Mouse (Mus musculus): ENCODE data around the gene Smap2.
"Not testable (repeated sequence)": the region's sequence is repeated elsewhere in the genome, so short reads cannot be mapped to it uniquely, and the experiment has no call there.

Gene Smap2

DNA sequence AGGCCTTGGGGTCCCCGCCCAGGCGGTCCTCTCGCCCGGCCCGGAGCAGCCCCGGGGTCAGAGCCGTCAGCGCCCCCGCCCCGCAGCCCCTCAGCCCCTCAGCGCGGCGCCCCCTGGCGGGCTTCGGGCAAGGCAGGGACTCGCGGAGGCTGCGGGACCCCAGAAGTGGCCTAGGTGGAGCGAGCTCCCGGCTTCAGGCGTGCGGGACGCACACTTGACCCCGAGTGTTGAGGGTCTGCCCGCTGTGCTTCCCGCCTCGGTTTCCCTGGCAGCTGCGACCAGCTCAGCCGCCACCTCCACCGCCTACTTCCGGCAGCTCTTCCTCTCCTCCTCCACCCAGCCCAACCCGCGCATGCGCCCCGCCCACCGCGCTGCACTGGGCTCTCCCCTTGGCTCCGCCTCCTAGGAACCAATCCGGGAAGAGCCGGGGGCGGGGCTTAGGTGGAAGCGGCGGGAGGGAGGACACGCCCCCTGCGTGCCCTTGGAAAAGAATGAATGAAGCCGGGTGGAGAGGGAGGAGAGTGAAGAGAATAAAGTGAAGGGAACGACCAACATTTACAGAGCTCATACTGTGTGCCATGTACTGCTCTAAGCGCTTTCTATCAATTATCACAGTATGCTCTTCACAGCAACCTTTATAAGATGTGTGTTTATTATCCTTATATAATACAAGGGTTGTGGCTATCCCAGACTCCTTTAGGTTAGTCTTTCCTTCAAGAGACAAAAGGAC is at the start of gene Smap2:
Smap2 (minus strand) TSS at position 320 of the 730 bp plus-strand sequence.
- DNase-seq = peak; percentile 100

DNA sequence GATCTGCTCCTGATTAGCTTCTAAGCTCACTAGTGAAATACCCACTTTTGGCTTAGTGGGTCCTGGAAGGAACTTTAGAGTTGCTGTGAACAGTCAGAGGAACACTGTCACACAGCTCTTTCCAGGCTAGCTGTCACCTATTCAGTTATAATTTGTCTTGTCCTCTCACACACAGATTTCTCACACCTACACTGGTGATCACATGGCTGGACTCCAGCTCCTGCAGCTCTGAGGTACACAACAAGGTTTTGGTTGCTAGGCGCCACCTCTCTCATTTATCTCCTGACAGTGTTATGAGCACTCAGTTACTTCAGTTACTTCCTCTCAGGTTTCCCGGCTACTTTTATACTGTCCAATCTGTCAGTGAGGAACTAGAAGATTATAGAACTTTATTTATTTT is 48.3 kb upstream of the Smap2 start:
- no peak for DNase-seq

DNA sequence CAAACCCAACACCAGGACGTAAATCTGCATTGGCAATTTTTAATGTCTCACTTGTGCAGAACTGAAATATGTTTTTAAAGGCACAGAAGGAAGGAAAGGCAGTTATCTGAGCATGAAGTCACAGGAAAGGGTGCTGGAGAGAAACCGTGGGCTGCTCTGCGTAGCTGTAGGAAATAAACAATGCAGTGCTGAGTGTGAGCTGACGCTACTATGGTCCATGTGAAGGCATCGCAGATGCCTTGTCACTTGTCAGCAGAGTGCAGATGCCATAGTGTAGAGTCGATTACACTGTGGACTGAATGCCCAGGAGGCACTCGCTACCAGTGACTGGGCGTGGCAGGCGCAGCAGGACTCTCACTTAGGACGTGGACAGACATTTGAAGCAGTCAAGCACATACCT is 42.2 kb upstream of the Smap2 start:
- not testable (repeated sequence) for DNase-seq

DNA sequence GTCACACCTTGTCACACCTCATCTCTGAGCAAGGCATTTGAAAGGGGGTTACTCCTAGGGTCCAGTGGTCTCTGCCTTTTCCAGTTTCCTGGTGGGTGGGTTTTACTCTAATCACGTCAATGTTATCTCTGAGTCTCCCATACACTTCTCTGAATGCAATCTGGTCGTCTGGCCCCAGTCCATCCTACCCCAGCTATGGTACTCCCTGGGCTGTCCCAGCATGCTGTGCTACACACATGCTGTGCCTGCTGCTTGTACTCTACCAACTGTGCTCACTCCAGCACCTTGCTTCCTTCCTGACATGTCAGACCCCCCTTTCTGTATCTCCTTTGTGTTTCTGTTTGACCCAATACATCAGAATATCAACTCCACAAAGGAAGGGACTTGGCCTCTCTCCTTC is 40.0 kb upstream of the Smap2 start:
- DNase-seq = no peak

GRCm38 (mm10) chr4:121056342-121056741 is 39.3 kb upstream of the Smap2 start:
- no peak for DNase-seq

- DNase-seq = no peak
Observed at GRCm38 (mm10) chr4:121052454-121053323, 35.6 kb upstream of the Smap2 start.

- no peak for DNase-seq
Observed at GRCm38 (mm10) chr4:121051863-121052262, 34.8 kb upstream of the Smap2 start.

GRCm38 (mm10) chr4:121042946-121043345 is 25.9 kb upstream of the Smap2 start:
- DNase-seq = no peak

GRCm38 (mm10) chr4:121042472-121042871 is 25.4 kb upstream of the Smap2 start:
- DNase-seq = no peak

DNA sequence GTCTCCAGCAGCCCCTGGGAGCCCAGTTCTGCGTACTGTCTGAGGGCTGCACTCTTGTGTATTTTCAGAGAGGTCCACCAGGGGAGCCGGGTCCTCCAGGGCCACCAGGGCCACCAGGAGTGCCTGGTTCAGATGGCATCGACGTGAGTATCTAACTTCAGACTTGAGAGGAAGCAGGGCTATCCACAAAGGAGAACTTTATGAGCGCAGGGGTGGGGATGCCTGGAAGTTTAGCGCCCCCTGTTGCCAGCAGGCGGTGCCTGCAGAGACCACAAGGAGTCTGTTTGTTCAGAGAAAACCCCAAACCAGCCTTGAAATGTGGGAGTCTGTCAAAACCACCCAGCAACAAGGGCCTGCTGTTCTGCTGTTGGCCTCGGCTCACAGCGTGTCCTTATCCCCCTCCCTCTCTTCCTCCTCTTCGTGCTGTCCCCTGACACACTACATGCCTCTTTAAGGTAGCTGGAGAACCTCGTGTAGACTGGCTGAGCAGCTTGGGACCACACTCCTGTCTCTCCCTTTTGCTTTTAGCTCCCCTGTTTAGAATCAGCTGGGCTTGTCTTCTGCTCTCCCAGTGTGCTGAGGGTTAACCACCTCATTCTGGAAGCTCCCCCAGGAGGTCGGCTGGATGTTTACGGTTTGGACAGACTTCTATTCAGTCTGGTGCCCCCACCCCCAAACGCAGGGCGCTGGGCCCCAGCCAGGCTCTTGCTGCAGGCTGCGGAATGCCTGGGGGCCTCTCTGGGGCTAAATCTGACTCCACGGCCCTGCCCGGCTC is 24.0 kb upstream of the Smap2 start:
- peak; percentile 77 for DNase-seq

GRCm38 (mm10) chr4:121040323-121040722 is 23.3 kb upstream of the Smap2 start:
- DNase-seq = no peak

DNA sequence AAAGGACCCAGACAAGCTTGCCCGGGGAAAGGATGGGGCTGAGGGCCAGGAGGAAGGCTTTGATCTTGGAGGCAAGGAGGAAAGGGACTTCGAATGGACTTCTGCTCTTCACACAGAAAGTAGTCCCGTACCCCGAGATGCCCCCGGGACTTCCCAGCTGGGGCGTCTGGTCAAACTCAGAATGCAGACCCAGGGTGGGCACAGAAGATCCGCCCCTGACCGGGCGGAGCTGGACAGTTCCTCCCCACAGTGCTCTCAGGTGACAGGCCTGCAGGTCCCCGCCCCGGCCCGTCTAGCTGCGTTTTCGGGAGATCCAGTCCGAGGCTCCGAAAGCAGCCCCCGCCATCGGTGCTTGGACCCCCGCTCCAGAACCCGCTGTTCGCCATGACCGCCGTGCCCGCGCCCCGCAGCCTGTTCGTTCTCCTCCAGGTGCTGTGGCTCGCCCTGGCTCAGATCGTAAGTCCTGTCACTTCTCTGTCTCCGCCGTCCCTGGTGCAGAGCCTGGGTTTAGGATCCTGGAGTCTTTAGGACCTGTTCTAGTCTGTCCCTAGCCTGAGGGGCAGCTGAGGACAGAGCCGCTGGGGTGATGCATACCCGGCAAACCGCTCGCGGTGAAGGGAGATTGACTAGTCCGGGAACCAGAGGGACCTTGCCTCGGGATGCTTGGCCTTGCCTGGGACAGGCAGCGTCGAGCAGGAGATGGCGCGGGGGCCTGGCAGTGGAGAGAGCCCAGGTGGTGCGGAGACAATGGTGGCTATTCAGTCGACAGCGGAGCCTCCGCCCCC is 22.5 kb upstream of the Smap2 start, which contains the start of gene Col9a2:
Col9a2 (plus strand) TSS at position 55 of the 785 bp plus-strand sequence.
- DNase-seq = peak; percentile 30

GRCm38 (mm10) chr4:121033006-121033405 is 16.0 kb upstream of the Smap2 start:
- peak; percentile 29 for DNase-seq

DNA sequence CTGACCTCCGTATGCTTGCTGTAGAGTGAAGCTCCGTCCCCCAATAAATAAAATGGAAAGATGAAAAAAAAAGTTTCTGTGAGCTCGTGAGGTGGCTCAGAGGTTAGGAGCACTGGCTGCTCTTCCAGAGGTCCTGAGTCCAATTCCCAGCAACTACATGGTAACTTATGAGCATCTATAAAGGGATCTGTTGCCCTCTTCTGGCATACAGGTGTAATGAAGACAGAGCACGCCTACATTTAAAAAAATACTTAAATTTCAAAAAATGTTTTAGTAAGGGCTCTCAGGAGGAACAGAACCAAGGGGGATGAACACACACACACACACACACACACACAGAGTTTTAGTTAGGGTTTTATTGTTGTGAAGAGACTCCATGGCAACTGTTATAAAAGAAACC is 14.4 kb upstream of the Smap2 start:
- no peak for DNase-seq

GRCm38 (mm10) chr4:121029632-121030031 is 12.6 kb upstream of the Smap2 start:
- DNase-seq = no peak

GRCm38 (mm10) chr4:121028659-121029392 is 11.8 kb upstream of the Smap2 start:
- peak; percentile 76 for DNase-seq

DNA sequence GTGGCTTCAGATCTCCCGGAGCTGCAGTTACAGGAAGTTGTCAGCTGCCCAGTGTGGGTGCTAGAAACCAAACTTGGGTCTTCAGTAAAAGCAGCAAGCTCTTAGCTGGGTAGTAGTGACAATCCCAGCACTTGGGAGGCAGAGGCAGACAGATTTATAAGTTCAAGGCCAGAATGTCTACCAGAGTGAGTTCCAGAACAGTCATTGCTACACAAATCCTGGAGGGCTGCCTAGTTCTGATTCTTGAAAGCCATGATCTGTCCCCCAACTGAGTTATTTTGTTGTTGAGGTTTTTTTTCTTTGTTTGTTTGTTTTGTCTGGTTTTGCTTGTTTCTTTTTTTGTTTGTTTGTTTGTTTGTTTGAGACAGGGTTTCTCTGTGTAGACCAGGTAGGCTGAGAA is 11.1 kb upstream of the Smap2 start:
- DNase-seq = no peak

- DNase-seq = no peak
Observed at GRCm38 (mm10) chr4:121025681-121026080, 8.6 kb upstream of the Smap2 start.

DNA sequence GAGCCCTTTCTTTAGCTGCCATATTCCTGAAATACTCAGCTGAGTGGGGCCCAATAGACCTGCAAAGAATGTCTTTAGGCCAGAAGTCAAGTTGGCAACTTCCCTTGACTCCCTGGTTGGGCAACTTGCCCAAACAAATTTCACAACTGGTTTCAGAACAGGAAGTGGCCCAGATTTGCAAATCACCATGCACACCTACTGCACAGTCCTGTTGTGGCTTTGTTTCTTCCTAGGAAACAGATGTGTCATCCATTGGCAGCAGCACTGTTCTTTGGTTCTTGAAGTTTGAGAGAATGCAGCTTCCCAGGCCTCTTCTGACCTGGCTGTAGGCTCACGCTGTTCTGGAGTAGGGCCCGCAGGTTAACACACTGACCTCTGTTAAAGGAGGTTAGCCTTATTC is 6.9 kb upstream of the Smap2 start:
- peak; percentile 48 for DNase-seq

DNA sequence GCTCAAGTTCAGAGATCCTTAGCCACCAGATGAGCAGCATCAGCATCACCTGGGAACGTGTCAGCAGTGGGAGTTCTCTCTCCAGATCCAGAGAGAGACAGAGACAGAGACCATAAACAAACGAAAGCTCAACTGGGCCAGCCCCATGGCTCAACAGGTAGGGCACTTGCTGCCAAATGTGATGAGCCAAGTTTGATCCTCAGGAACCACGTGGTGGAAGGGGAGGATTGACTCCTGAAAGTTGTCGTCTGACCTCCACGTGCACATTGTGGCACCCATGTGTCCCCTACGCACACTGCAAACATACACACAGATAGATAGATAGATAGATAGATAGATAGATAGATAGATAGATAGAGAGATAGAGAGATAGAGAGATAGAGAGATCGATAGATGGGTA is 6.4 kb upstream of the Smap2 start:
- DNase-seq = no peak

- DNase-seq = peak; percentile 47
Observed at GRCm38 (mm10) chr4:121021911-121022310, 4.9 kb upstream of the Smap2 start.

Measured in kidney, postnatal 10 days (tissue).